18 mouse cellular contexts compared by ENCODE assay signal in genomic region chr19:38498233-38498632, GRCm38 (mm10). TPM values are rescaled to one million over a fixed set of nuclear protein-coding genes. Genes with fewer than 3 reads are reported as not detected.
DNase-seq lines count a peak whose midpoint lies in the region; ATAC-seq and TF ChIP-seq lines count a peak whose summit lies in the region.
"Had no signal": no experiment of that assay in that cellular context is flagged by ENCODE, and none has a peak within 500 bp of the region (broad histone marks: within the 10 kb centered on the region; RNA-seq: fewer than 3 reads in every experiment).

No protein-coding gene starts in this region.

- no peak overlapping the region for H3K4me3 ChIP-seq in heart, embryonic 11.5 days (ENCODE audit: low read depth, low read length)
- H3K4me3 ChIP-seq in heart, embryonic 14.5 days (ENCODE audit: control insufficient read depth in 1 of 2, insufficient read depth in 1 of 2, low read depth in 1 of 2, low read length in 2 of 2) = no peak overlapping the region
- H3K4me3 ChIP-seq in heart, postnatal 0 days (ENCODE audit: low read depth, low read length) = no peak overlapping the region
- H3K4me3 ChIP-seq: embryonic facial prominence, embryonic 12.5 days; forebrain, embryonic 15.5 days; hindbrain, embryonic 15.5 days had no signal

- intact Hi-C loops in heart, postnatal 25 days (cut with DNase I) = no loop called here
- intact Hi-C loops in heart, postnatal 14 days (cut with DNase I) = no loop called here

- DNase-seq in heart, adult 11 months = peak; percentile 86
- no peak for DNase-seq in heart, postnatal 25 days (ENCODE audit: low spot score)
- DNase-seq in heart, postnatal 14 days = no peak
- DNase-seq in heart, postnatal 0 days (ENCODE audit: low spot score) = peak; percentile 66
- DNase-seq in cerebellum, adult 11 months = no peak
- DNase-seq: adrenal gland, postnatal 10 days; cerebellum, adult 11-12 months; cerebellum, adult 9-10 months; cerebellum, postnatal 25 days; gastrocnemius, postnatal 14 days; kidney, adult 11 months had no signal

- H3K36me3 ChIP-seq in heart, embryonic 11.5 days (ENCODE audit: control insufficient read depth, insufficient read depth, low read length) = no peaks in the 10 kb centered on the region
- no peaks in the 10 kb centered on the region for H3K36me3 ChIP-seq in heart, embryonic 14.5 days (ENCODE audit: control insufficient read depth, insufficient read depth, low read length)
- no peaks in the 10 kb centered on the region for H3K36me3 ChIP-seq in heart, postnatal 0 days (replicated peaks; ENCODE audit: control insufficient read depth, insufficient read depth, low read length)
- H3K36me3 ChIP-seq: embryonic facial prominence, embryonic 12.5 days; forebrain, embryonic 15.5 days; hindbrain, embryonic 15.5 days had no signal

- TF ChIP-seq CTCF in heart, postnatal 0 days (IDR thresholded peaks at IDR 0.05; ENCODE audit: low read depth) = no peak

- WGBS in heart, embryonic 11.5 days (ENCODE audit: insufficient replicate concordance) = 37% methylated on average over 5 of the region's 5 CpGs
- WGBS in heart, embryonic 14.5 days = 38% methylated on average over 5 of the region's 5 CpGs
- WGBS in heart, postnatal 0 days = 30% methylated on average over 5 of the region's 5 CpGs

- peak overlapping the region; percentile 64; the same call in 1 of the 2 replicates for H3K27ac ChIP-seq in heart, embryonic 11.5 days (ENCODE audit: low read depth, low read length)
- H3K27ac ChIP-seq in heart, embryonic 14.5 days (replicated peaks in 1 of 2; ENCODE audit: control insufficient read depth in 1 of 2, insufficient read depth in 1 of 2, low read depth in 2 of 2, low read length in 2 of 2) = peak overlapping the region; percentile 84 to 89
- H3K27ac ChIP-seq in heart, postnatal 0 days (ENCODE audit: low read depth) = peak overlapping the region; percentile 77
- H3K27ac ChIP-seq: embryonic facial prominence, embryonic 12.5 days; forebrain, embryonic 15.5 days; hindbrain, embryonic 15.5 days had no signal

- peak; percentile 42; the same call in 1 of the 2 replicates for ATAC-seq in heart, embryonic 11.5 days (replicated peaks; ENCODE audit: insufficient number of reproducible peaks, low FRiP score, low TSS enrichment)
- ATAC-seq in heart, embryonic 14.5 days (ENCODE audit: insufficient number of reproducible peaks, insufficient read depth, low FRiP score, low read depth) = peak; percentile 61; the same call in 1 of the 2 replicates
- peak; percentile 92 for ATAC-seq in heart, postnatal 0 days (ENCODE audit: insufficient read depth, low read depth)
- ATAC-seq: forebrain, embryonic 15.5 days had no signal

- H3K9ac ChIP-seq in heart, embryonic 11.5 days (ENCODE audit: low read depth, low read length) = no peak overlapping the region
- no peak overlapping the region for H3K9ac ChIP-seq in heart, embryonic 14.5 days (ENCODE audit: low read length)
- no peak overlapping the region for H3K9ac ChIP-seq in heart, postnatal 0 days (replicated peaks; ENCODE audit: low read depth, low read length)
- H3K9ac ChIP-seq: embryonic facial prominence, embryonic 12.5 days; forebrain, embryonic 15.5 days; hindbrain, embryonic 15.5 days had no signal

- no peak for TF ChIP-seq EP300 in heart, postnatal 0 days (IDR thresholded peaks at IDR 0.05; ENCODE audit: low read depth)

- H3K4me1 ChIP-seq in heart, embryonic 11.5 days (ENCODE audit: control insufficient read depth, insufficient read depth, low read length) = 0 out of 2 replicates have a peak, but pooled peaks cover 4% of the 10 kb centered on the region
- H3K4me1 ChIP-seq in heart, embryonic 14.5 days (ENCODE audit: control insufficient read depth in 2 of 2, insufficient read depth in 2 of 2, low read length in 2 of 2) = peaks cover 4 to 8% of the 10 kb centered on the region in 2 experiments; a peak in 3 of 4 replicates
- H3K4me1 ChIP-seq in heart, postnatal 0 days (ENCODE audit: control insufficient read depth, insufficient read depth) = no peaks in the 10 kb centered on the region; the same call in 1 of the 2 replicates
- H3K4me1 ChIP-seq: embryonic facial prominence, embryonic 12.5 days; forebrain, embryonic 15.5 days; hindbrain, embryonic 15.5 days had no signal

- no peaks in the 10 kb centered on the region for H3K9me3 ChIP-seq in heart, embryonic 11.5 days (replicated peaks; ENCODE audit: control insufficient read depth, low read length)
- no peaks in the 10 kb centered on the region for H3K9me3 ChIP-seq in heart, embryonic 14.5 days (ENCODE audit: control insufficient read depth, low read length)
- H3K9me3 ChIP-seq in heart, postnatal 0 days (replicated peaks; ENCODE audit: control insufficient read depth, low read length) = no peaks in the 10 kb centered on the region
- H3K9me3 ChIP-seq: embryonic facial prominence, embryonic 12.5 days; forebrain, embryonic 15.5 days; hindbrain, embryonic 15.5 days had no signal

- no peaks in the 10 kb centered on the region for H3K27me3 ChIP-seq in heart, embryonic 11.5 days (ENCODE audit: control insufficient read depth, insufficient read depth, low read length)
- H3K27me3 ChIP-seq in heart, embryonic 14.5 days (ENCODE audit: control insufficient read depth, insufficient read depth, low read length) = no peaks in the 10 kb centered on the region
- no peaks in the 10 kb centered on the region for H3K27me3 ChIP-seq in heart, postnatal 0 days (ENCODE audit: control insufficient read depth, insufficient read depth, low read length)
- H3K27me3 ChIP-seq: embryonic facial prominence, embryonic 12.5 days; forebrain, embryonic 15.5 days; hindbrain, embryonic 15.5 days had no signal

- peak overlapping the region; percentile 8 for H3K4me2 ChIP-seq in heart, embryonic 11.5 days
- H3K4me2 ChIP-seq in heart, embryonic 14.5 days (ENCODE audit: low read length) = peak overlapping the region; percentile 47
- no peak overlapping the region for H3K4me2 ChIP-seq in heart, postnatal 0 days (ENCODE audit: low read depth, low read length)
- H3K4me2 ChIP-seq: embryonic facial prominence, embryonic 12.5 days; forebrain, embryonic 15.5 days; hindbrain, embryonic 15.5 days had no signal

RNA-seq across cellular contexts. Expression of gene Plce1, which starts 17.3 kb away (rescaled TPM):
- 10 to 100 TPM; 23.3 to 24.6 TPM for total RNA-seq in heart, postnatal 25 days (2021)
- polyA plus RNA-seq in heart, embryonic 11.5 days (2014; fragmentation: Nextera tagmentation; extraction: Ambion mirVana) = 6.1 and 6.3 TPM in 2 replicates
- total RNA-seq in heart, postnatal 14 days (2021) = 10 to 100 TPM; 23.8 to 26.2 TPM
- polyA plus RNA-seq in heart, embryonic 14.5 days (2014; fragmentation: Nextera tagmentation; extraction: Ambion mirVana) = 7.8 and 10.5 TPM in 2 replicates
- 18.2 and 32.1 TPM in 2 replicates for total RNA-seq in heart, postnatal 0 days (2014; rRNA removed; ENCODE audit: low replicate concordance)
- 5.2 and 5.7 TPM in 2 replicates for polyA plus RNA-seq in heart, postnatal 0 days (2015; fragmentation: Nextera tagmentation; extraction: Ambion mirVana)
- total RNA-seq: MEL had no signal
- polyA plus RNA-seq: C2C12 had no signal

Comparison
In these comparisons a context has a peak if more than half of its experiments do, and no peak if none do; other contexts are left out.
1. DNase-seq: peak in heart, adult 11 months (single experiment) and heart, postnatal 0 days (single experiment); none in heart, postnatal 25 days (single experiment), heart, postnatal 14 days (0 of 2) and cerebellum, adult 11 months (single experiment).
2. ATAC-seq: peak in every context shown above with its lines; median percentile 92 in heart, postnatal 0 days; 61 in heart, embryonic 14.5 days; 42 in heart, embryonic 11.5 days.
3. Peak in every context shown above with its lines, with median percentiles within 50 percentile points of each other: H3K27ac ChIP-seq.